ENCODE assay signal across 8 mouse cellular contexts in the genomic region with DNA sequence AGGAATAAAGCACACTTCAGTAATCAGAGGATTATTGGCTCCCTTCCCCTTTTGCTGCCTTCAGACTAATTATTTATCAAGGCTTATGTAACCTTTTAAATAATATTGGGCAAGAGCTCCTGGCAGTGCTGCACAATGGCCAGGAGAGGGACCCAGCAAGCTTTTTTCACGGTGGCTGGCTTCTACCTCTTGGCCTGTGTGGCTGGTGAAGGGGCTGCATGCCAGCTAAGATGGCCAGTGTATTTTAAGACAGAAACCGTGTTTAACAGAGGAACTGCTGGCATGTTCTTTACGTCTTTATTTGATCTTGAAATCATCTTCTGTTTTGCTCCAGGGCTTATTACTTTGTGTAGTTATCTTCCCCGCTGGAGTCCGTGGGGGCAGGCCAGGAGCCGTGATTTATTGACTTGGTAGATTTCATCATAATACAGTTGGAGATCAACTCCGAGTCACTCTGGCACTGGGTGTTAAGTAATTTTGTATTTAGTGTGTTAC. TPM values are rescaled to one million over a fixed set of nuclear protein-coding genes. Genes with fewer than 3 reads are reported as not detected.
DNase-seq lines count a peak whose midpoint lies in the region; ATAC-seq and TF ChIP-seq lines count a peak whose summit lies in the region.

No protein-coding gene starts in this region.

- no peak overlapping the region for H3K4me2 ChIP-seq in embryonic facial prominence, embryonic 11.5 days (ENCODE audit: low read depth, low read length)

- no peak overlapping the region for H3K9ac ChIP-seq in embryonic facial prominence, embryonic 11.5 days (replicated peaks; ENCODE audit: low read length)

- no peaks in the 10 kb centered on the region for H3K9me3 ChIP-seq in embryonic facial prominence, embryonic 11.5 days (replicated peaks; ENCODE audit: control insufficient read depth, low read length)
- H3K9me3 ChIP-seq in embryonic facial prominence, embryonic 10.5 days: no peaks in the 10 kb centered on the region
- H3K9me3 ChIP-seq in midbrain, embryonic 10.5 days (replicated peaks): no peaks in the 10 kb centered on the region

- no peaks in the 10 kb centered on the region for H3K4me1 ChIP-seq in embryonic facial prominence, embryonic 11.5 days (ENCODE audit: control insufficient read depth, insufficient read depth, low read length)
- 0 out of 2 replicates have a peak, but pooled peaks cover 5% of the 10 kb centered on the region for H3K4me1 ChIP-seq in embryonic facial prominence, embryonic 10.5 days
- peaks cover 9% of the 10 kb centered on the region for H3K4me1 ChIP-seq in olfactory bulb, adult 2 months (ENCODE audit: control insufficient read depth, insufficient read depth, low read length)
- no peaks in the 10 kb centered on the region for H3K4me1 ChIP-seq in midbrain, embryonic 10.5 days

- DNase-seq in embryonic facial prominence, embryonic 11.5 days (ENCODE audit: low spot score): peak; percentile 24
- no peak for DNase-seq in embryonic facial prominence, embryonic 10.5 days (ENCODE audit: low spot score)
- peak; percentile 71 for DNase-seq in 3T3-L1 (ENCODE audit: low read depth, low spot score)
- DNase-seq in brain, adult 2 months (ENCODE audit: low read depth, low spot score): peak; percentile 92
- DNase-seq in gastrocnemius, postnatal 25 days: peak; percentile 71
- peak; percentile 72 for DNase-seq in layer of hippocampus, adult 9-11 months
- no peak for DNase-seq in midbrain, embryonic 10.5 days (ENCODE audit: low spot score)

- 79% methylated on average over 7 of the region's 7 CpGs for WGBS in embryonic facial prominence, embryonic 11.5 days
- WGBS in embryonic facial prominence, embryonic 10.5 days: 85% methylated on average over 7 of the region's 7 CpGs
- WGBS in olfactory bulb, adult 2 months: 39% methylated on average over 7 of the region's 7 CpGs
- 85% methylated on average over 7 of the region's 7 CpGs for whole genome bisulfite sequencing in midbrain, embryonic 10.5 days

- no peak for TF ChIP-seq POLR2A in olfactory bulb, adult 2 months (IDR thresholded peaks at IDR 0.05; ENCODE audit: insufficient read depth, low read depth, low read length)

- ATAC-seq in embryonic facial prominence, embryonic 11.5 days (replicated peaks; ENCODE audit: insufficient number of reproducible peaks, low FRiP score, low TSS enrichment, low read depth): no peak

- H3K36me3 ChIP-seq in embryonic facial prominence, embryonic 11.5 days (replicated peaks; ENCODE audit: control insufficient read depth, insufficient read depth, low read depth, low read length): peaks cover 2% of the 10 kb centered on the region
- H3K36me3 ChIP-seq in embryonic facial prominence, embryonic 10.5 days (replicated peaks): peaks cover 95% of the 10 kb centered on the region
- peaks cover 94% of the 10 kb centered on the region for H3K36me3 ChIP-seq in midbrain, embryonic 10.5 days

- H3K27ac ChIP-seq in embryonic facial prominence, embryonic 11.5 days (replicated peaks; ENCODE audit: low read depth, low read length): no peak overlapping the region
- H3K27ac ChIP-seq in embryonic facial prominence, embryonic 10.5 days (replicated peaks): no peak overlapping the region
- H3K27ac ChIP-seq in olfactory bulb, adult 2 months (ENCODE audit: insufficient read depth, low read depth, low read length): no peak overlapping the region
- H3K27ac ChIP-seq in midbrain, embryonic 10.5 days (replicated peaks): no peak overlapping the region

- H3K27me3 ChIP-seq in embryonic facial prominence, embryonic 11.5 days (ENCODE audit: control insufficient read depth, insufficient read depth, low read length): no peaks in the 10 kb centered on the region
- H3K27me3 ChIP-seq in embryonic facial prominence, embryonic 10.5 days (replicated peaks; ENCODE audit: low read depth, poor library complexity, severe bottlenecking): no peaks in the 10 kb centered on the region
- H3K27me3 ChIP-seq in midbrain, embryonic 10.5 days (ENCODE audit: low read depth, poor library complexity, severe bottlenecking): no peaks in the 10 kb centered on the region

- H3K4me3 ChIP-seq in embryonic facial prominence, embryonic 11.5 days (ENCODE audit: low read depth, low read length): no peak overlapping the region
- no peak overlapping the region for H3K4me3 ChIP-seq in embryonic facial prominence, embryonic 10.5 days
- no peak overlapping the region for H3K4me3 ChIP-seq in olfactory bulb, adult 2 months (ENCODE audit: insufficient read depth, low read depth, low read length)
- H3K4me3 ChIP-seq in midbrain, embryonic 10.5 days: no peak overlapping the region

- TF ChIP-seq CTCF in olfactory bulb, adult 2 months (IDR thresholded peaks at IDR 0.05; ENCODE audit: insufficient read depth, low read depth, low read length): peak; percentile 73

RNA-seq across cellular contexts. Expression of gene Crcp, which starts 15.2 kb away (rescaled TPM):
- 30.6 and 30.9 TPM in 2 replicates for polyA plus RNA-seq in embryonic facial prominence, embryonic 11.5 days (2014; fragmentation: Nextera tagmentation; extraction: Ambion mirVana)
- polyA plus RNA-seq in embryonic facial prominence, embryonic 10.5 days (2016; fragmentation: Nextera tagmentation; extraction: Ambion mirVana): 53.3 and 54.4 TPM in 2 replicates
- 10 to 100 TPM; 13.3 to 13.9 TPM for total RNA-seq in gastrocnemius, postnatal 25 days (2021)
- not detected in 2 replicates for polyA plus RNA-seq in olfactory bulb, adult 2 months (2012; ENCODE audit: insufficient read depth, insufficient read length, low replicate concordance, missing spikeins)
- polyA plus RNA-seq in midbrain, embryonic 10.5 days (2016; fragmentation: Nextera tagmentation; extraction: Ambion mirVana): 63.8 and 65.9 TPM in 2 replicates

RNA-seq across cellular contexts. Expression of gene Asl, which starts 15.2 kb away (rescaled TPM):
- 21.0 and 29.6 TPM in 2 replicates for polyA plus RNA-seq in embryonic facial prominence, embryonic 11.5 days (2014; fragmentation: Nextera tagmentation; extraction: Ambion mirVana)
- polyA plus RNA-seq in embryonic facial prominence, embryonic 10.5 days (2016; fragmentation: Nextera tagmentation; extraction: Ambion mirVana): 34.2 and 34.8 TPM in 2 replicates
- 10 to 100 TPM in 1 of 2 experiments, 1 to 10 TPM in 1; 9.4 to 10.1 TPM for total RNA-seq in gastrocnemius, postnatal 25 days (2021)
- polyA plus RNA-seq in olfactory bulb, adult 2 months (2012; ENCODE audit: insufficient read depth, insufficient read length, low replicate concordance, missing spikeins): not detected in 2 replicates
- 33.3 and 36.0 TPM in 2 replicates for polyA plus RNA-seq in midbrain, embryonic 10.5 days (2016; fragmentation: Nextera tagmentation; extraction: Ambion mirVana)

RNA-seq across cellular contexts. Expression of gene Tpst1, which starts 28.9 kb away (rescaled TPM):
- polyA plus RNA-seq in embryonic facial prominence, embryonic 11.5 days (2014; fragmentation: Nextera tagmentation; extraction: Ambion mirVana): 70.4 and 72.9 TPM in 2 replicates
- 52.3 and 55.6 TPM in 2 replicates for polyA plus RNA-seq in embryonic facial prominence, embryonic 10.5 days (2016; fragmentation: Nextera tagmentation; extraction: Ambion mirVana)
- 1 to 10 TPM; 5.8 to 7.7 TPM for total RNA-seq in gastrocnemius, postnatal 25 days (2021)
- not detected in 2 replicates for polyA plus RNA-seq in olfactory bulb, adult 2 months (2012; ENCODE audit: insufficient read depth, insufficient read length, low replicate concordance, missing spikeins)
- 57.5 and 60.4 TPM in 2 replicates for polyA plus RNA-seq in midbrain, embryonic 10.5 days (2016; fragmentation: Nextera tagmentation; extraction: Ambion mirVana)

RNA-seq across cellular contexts. Expression of gene Gusb, which starts 41.4 kb away (rescaled TPM):
- polyA plus RNA-seq in embryonic facial prominence, embryonic 11.5 days (2014; fragmentation: Nextera tagmentation; extraction: Ambion mirVana): 45.1 and 45.5 TPM in 2 replicates
- polyA plus RNA-seq in embryonic facial prominence, embryonic 10.5 days (2016; fragmentation: Nextera tagmentation; extraction: Ambion mirVana): 45.3 and 47.7 TPM in 2 replicates
- total RNA-seq in gastrocnemius, postnatal 25 days (2021): 10 to 100 TPM in 1 of 2 experiments, 1 to 10 TPM in 1; 9.2 to 14.7 TPM
- not detected in 2 replicates for polyA plus RNA-seq in olfactory bulb, adult 2 months (2012; ENCODE audit: insufficient read depth, insufficient read length, low replicate concordance, missing spikeins)
- 33.6 and 34.1 TPM in 2 replicates for polyA plus RNA-seq in midbrain, embryonic 10.5 days (2016; fragmentation: Nextera tagmentation; extraction: Ambion mirVana)

Comparison
In these comparisons a context has a peak if more than half of its experiments do, and no peak if none do; other contexts are left out.
1. DNase-seq: peak in embryonic facial prominence, embryonic 11.5 days (single experiment), 3T3-L1 (single experiment), brain, adult 2 months (single experiment), gastrocnemius, postnatal 25 days (single experiment) and layer of hippocampus, adult 9-11 months (single experiment); none in embryonic facial prominence, embryonic 10.5 days (single experiment) and midbrain, embryonic 10.5 days (single experiment).